Mouse (Mus musculus) CH12.LX (cell line): ENCODE data around the gene Poc1b. TPM values are rescaled to one million over a fixed set of nuclear protein-coding genes. Genes with fewer than 3 reads are reported as not detected.

Experiments
- DNase-seq: peaks from one replicate; pipeline ENCODE4 v3.0.0-alpha.2; 2013; ENCODE audit errors: extremely low read depth
- H3K27ac ChIP-seq: 2 replicates; pipeline ENCODE4 v1.5.1; 2012; ENCODE audit warnings: low read depth, mild to moderate bottlenecking, control low read depth, moderate library complexity; ENCODE audit not compliant: insufficient read depth
- H3K27me3 ChIP-seq: replicated peaks from 2 replicates; pipeline ENCODE3; 2012; ENCODE audit warnings: inconsistent platforms
- H3K36me3 ChIP-seq, 2 experiments: replicated peaks in 1 of 2; 2 replicates each; pipeline versions ENCODE3 to v1.6.1; 2012; ENCODE audit warnings: inconsistent platforms in 1 of 2, low read length in 1 of 2, mild to moderate bottlenecking in 1 of 2, mixed read lengths in 1 of 2, moderate library complexity in 1 of 2; ENCODE audit not compliant: control insufficient read depth in 1 of 2, insufficient read depth in 1 of 2
- H3K4me1 ChIP-seq, 2 experiments: 2 replicates each; pipeline ENCODE4 v1.6.1; 2012; ENCODE audit warnings: inconsistent platforms in 1 of 2, moderate library complexity in 1 of 2; ENCODE audit not compliant: insufficient read depth in 2 of 2, control insufficient read depth in 1 of 2
- H3K4me2 ChIP-seq: 2 replicates; pipeline ENCODE4 v1.6.1; 2012; ENCODE audit warnings: low read depth, mild to moderate bottlenecking, control low read depth; ENCODE audit not compliant: poor library complexity, insufficient read depth, severe bottlenecking
- H3K4me3 ChIP-seq, 3 experiments: fragments of 150-350 bp in 1 of 3; sonication (generic) in 1 of 3; replicated peaks in 1 of 3; 2 replicates each; pipeline versions ENCODE3 to v1.5.1; 2011 to 2012; ENCODE audit warnings: low read depth in 2 of 3, low read length in 2 of 3, mild to moderate bottlenecking in 2 of 3, moderate library complexity in 2 of 3, control low read depth in 1 of 3, improper control_type of control experiment in 1 of 3, inconsistent platforms in 1 of 3, mixed read lengths in 1 of 3; ENCODE audit not compliant: poor library complexity in 1 of 3
- H3K79me2 ChIP-seq: replicated peaks from 2 replicates; pipeline ENCODE4 v1.6.1; 2012; ENCODE audit warnings: mild to moderate bottlenecking, moderate library complexity; ENCODE audit not compliant: control insufficient read depth, poor library complexity, insufficient read depth, severe bottlenecking; ENCODE audit errors: extremely low read depth
- H3K9ac ChIP-seq: 2 replicates; pipeline ENCODE4 v1.6.1; 2012; ENCODE audit warnings: low read depth, mild to moderate bottlenecking, control low read depth, moderate library complexity; ENCODE audit not compliant: insufficient read depth
- H3K9me3 ChIP-seq: replicated peaks from 2 replicates; pipeline ENCODE3; 2012; ENCODE audit warnings: low read length, inconsistent platforms, mixed read lengths
- CHD1 ChIP-seq: IDR thresholded peaks from 2 replicates; pipeline ENCODE4 v1.6.1; 2012; ENCODE audit warnings: low read depth, low read length, improper control_type of control experiment, inconsistent platforms
- CHD2 ChIP-seq: IDR thresholded peaks from 2 replicates; pipeline ENCODE4 v1.6.1; 2011; ENCODE audit warnings: low read length, improper control_type of control experiment
- ELF1 ChIP-seq: IDR thresholded peaks from 2 replicates; pipeline ENCODE4 v1.6.1; 2014; ENCODE audit warnings: low read depth, mild to moderate bottlenecking, inconsistent platforms, low read length, improper control_type of control experiment
- EP300 ChIP-seq: IDR thresholded peaks from 2 replicates; pipeline ENCODE4 v1.6.1; 2011; ENCODE audit warnings: low read length, improper control_type of control experiment
- ETS1 ChIP-seq: conservative IDR thresholded peaks from 2 replicates; pipeline ENCODE4 v1.6.1; 2012; ENCODE audit warnings: low read depth, mild to moderate bottlenecking, inconsistent platforms, low read length, improper control_type of control experiment, moderate library complexity
- HCFC1 ChIP-seq: IDR thresholded peaks from 2 replicates; pipeline ENCODE4 v1.6.1; 2012; ENCODE audit warnings: low read depth, mild to moderate bottlenecking, inconsistent platforms, low read length, improper control_type of control experiment
- JUN ChIP-seq: IDR thresholded peaks from 2 replicates; pipeline ENCODE4 v1.6.1; 2011; ENCODE audit warnings: low read depth, mild to moderate bottlenecking, low read length, improper control_type of control experiment, moderate library complexity; ENCODE audit not compliant: insufficient read depth
- MAFK ChIP-seq: IDR thresholded peaks from 2 replicates; pipeline ENCODE4 v1.6.1; 2011; ENCODE audit warnings: low read length, improper control_type of control experiment; ENCODE audit not compliant: insufficient replicate concordance
- MAX ChIP-seq: IDR thresholded peaks from 2 replicates; pipeline ENCODE4 v1.6.1; 2011; ENCODE audit warnings: low read length, improper control_type of control experiment
- MAZ ChIP-seq: IDR thresholded peaks from 2 replicates; pipeline ENCODE4 v1.6.1; 2012; ENCODE audit warnings: low read depth, mild to moderate bottlenecking, inconsistent platforms, low read length, improper control_type of control experiment, moderate library complexity
- MXI1 ChIP-seq: IDR thresholded peaks from 2 replicates; pipeline ENCODE4 v1.6.1; 2011; ENCODE audit warnings: mild to moderate bottlenecking, low read depth, low read length, improper control_type of control experiment
- MYC ChIP-seq: IDR thresholded peaks from 2 replicates; pipeline ENCODE4 v1.6.1; 2011; ENCODE audit warnings: low read depth, mild to moderate bottlenecking, improper control_type of control experiment, low read length
- NELFE ChIP-seq: IDR thresholded peaks from 2 replicates; pipeline ENCODE4 v1.6.1; 2011; ENCODE audit warnings: low read depth, low read length, improper control_type of control experiment
- NRF1 ChIP-seq: IDR thresholded peaks from 2 replicates; pipeline ENCODE4 v1.6.1; 2014; ENCODE audit warnings: low read depth, mild to moderate bottlenecking, inconsistent platforms, low read length, improper control_type of control experiment, moderate library complexity
- PAX5 ChIP-seq: IDR thresholded peaks from 2 replicates; pipeline ENCODE4 v1.6.1; 2012; ENCODE audit warnings: low read length, inconsistent platforms, mixed read lengths
- RAD21 ChIP-seq: IDR thresholded peaks from 2 replicates; pipeline ENCODE4 v1.6.1; 2011; ENCODE audit warnings: low read depth, mild to moderate bottlenecking, low read length, improper control_type of control experiment, moderate library complexity
- RCOR1 ChIP-seq: conservative IDR thresholded peaks from 2 replicates; pipeline ENCODE4 v1.6.1; 2012; ENCODE audit warnings: low read depth, mild to moderate bottlenecking, inconsistent platforms, low read length, improper control_type of control experiment
- TBP ChIP-seq: conservative IDR thresholded peaks from 2 replicates; pipeline ENCODE4 v1.6.1; 2011; ENCODE audit warnings: low read depth, low read length, improper control_type of control experiment
- TCF12 ChIP-seq: IDR thresholded peaks from 2 replicates; pipeline ENCODE4 v1.6.1; 2014; ENCODE audit warnings: low read depth, mild to moderate bottlenecking, inconsistent platforms, low read length, improper control_type of control experiment
- ZKSCAN1 ChIP-seq: IDR thresholded peaks from 2 replicates; pipeline ENCODE4 v1.6.1; 2012; ENCODE audit warnings: low read depth, inconsistent platforms, low read length, improper control_type of control experiment, borderline replicate concordance
- ZMIZ1 ChIP-seq: IDR thresholded peaks from 2 replicates; pipeline ENCODE4 v1.6.1; 2012; ENCODE audit warnings: low read depth, mild to moderate bottlenecking, inconsistent platforms, low read length, improper control_type of control experiment
- ZNF384 ChIP-seq: IDR thresholded peaks from 2 replicates; pipeline ENCODE4 v1.6.1; 2012; ENCODE audit warnings: low read depth, low read length, improper control_type of control experiment, inconsistent platforms
- dilution Hi-C: fragments of 300-500 bp; cut with MboI; formaldehyde crosslinking; loops from 2 replicates; pipeline ENCODE4 v1.14.3; 2020; ENCODE audit warnings: low sequenced_read_pairs; ENCODE audit not compliant: extremely low pct_unique_long_range_greater_than_20kb, extremely low pct_ligation_motif_present
- in situ Hi-C: fragments of 300-500 bp; cut with MboI; formaldehyde crosslinking; loops from 3 replicates; pipeline ENCODE4 v1.14.3; 2019; ENCODE audit warnings: low sequenced_read_pairs, low pct_ligation_motif_present, low pct_unique_long_range_greater_than_20kb, mixed read lengths
- polyA plus RNA-seq: library from polyadenylated mRNA; unstranded; fragments of >175 nt; gene quantifications from 2 replicates; pipeline ENCODE4 v1.2.1, GENCODE M21; 2012; ENCODE audit warnings: low read depth; ENCODE audit not compliant: insufficient read length
- total RNA-seq, 2 experiments: library from RNA; depleted of rRNA; stranded (reverse); fragments of 300-350 nt in 1 of 2; fragments of >200 nt in 1 of 2; gene quantifications; 2 replicates each; pipeline ENCODE4 v1.2.3; 2012 to 2014

Poc1b gene
- total and polyA plus RNA-seq, 3 experiments, result 3.8 to 18.2 (median 5.6) TPM

DNA sequence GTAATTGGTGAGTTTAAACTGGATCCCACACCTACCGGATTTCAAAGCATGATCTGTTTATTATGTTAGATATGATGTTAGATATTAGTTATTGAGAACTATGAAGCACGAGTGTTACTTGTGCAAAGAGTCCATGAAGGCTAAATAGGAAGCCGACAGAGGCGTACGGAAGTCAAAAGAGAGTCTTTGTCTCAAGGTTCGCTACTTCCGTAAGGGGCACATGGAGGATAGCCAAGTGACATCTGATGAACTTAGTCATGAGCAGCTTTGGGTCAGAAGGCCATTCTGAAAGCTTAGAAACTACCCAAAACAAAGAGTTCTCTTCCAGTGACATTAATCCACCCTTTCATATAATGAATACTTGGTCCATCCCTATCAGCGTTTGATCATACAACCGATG lies 128.2 kb downstream of the Poc1b start:
- no peaks in the 10 kb centered on the region for H3K9me3 ChIP-seq
- H3K4me1 ChIP-seq, result peaks cover 0 to 3% of the 10 kb centered on the region in 2 experiments; a peak in 2 of 4 replicates
- dilution Hi-C loops (no loop called here), in situ Hi-C loops (no loop called here)
- no peak overlapping the region for H3K4me3 ChIP-seq
- H3K27ac ChIP-seq, result no peak overlapping the region
- H3K9ac ChIP-seq, result no peak overlapping the region
- no peaks in the 10 kb centered on the region for H3K27me3 ChIP-seq
- no peaks in the 10 kb centered on the region for H3K36me3 ChIP-seq
- DNase-seq, result no peak
- no peaks in the 10 kb centered on the region for H3K79me2 ChIP-seq
- no peak for TF ChIP-seq ZMIZ1
- TF ChIP-seq TCF12, result no peak
- TF ChIP-seq NRF1, result no peak
- no peak for TF ChIP-seq JUN
- no peak for TF ChIP-seq CHD2
- TF ChIP-seq ZKSCAN1, result no peak
- TF ChIP-seq MAX, result no peak
- TF ChIP-seq TBP, result no peak
- no peak for TF ChIP-seq MYC
- no peak for TF ChIP-seq ELF1
- TF ChIP-seq ZNF384, result no peak
- TF ChIP-seq CHD1, result no peak
- no peak for TF ChIP-seq ETS1
- TF ChIP-seq NELFE, result no peak
- TF ChIP-seq, all 38 proteins: peak for 0
- H3K4me2 ChIP-seq, result no peak overlapping the region

DNA sequence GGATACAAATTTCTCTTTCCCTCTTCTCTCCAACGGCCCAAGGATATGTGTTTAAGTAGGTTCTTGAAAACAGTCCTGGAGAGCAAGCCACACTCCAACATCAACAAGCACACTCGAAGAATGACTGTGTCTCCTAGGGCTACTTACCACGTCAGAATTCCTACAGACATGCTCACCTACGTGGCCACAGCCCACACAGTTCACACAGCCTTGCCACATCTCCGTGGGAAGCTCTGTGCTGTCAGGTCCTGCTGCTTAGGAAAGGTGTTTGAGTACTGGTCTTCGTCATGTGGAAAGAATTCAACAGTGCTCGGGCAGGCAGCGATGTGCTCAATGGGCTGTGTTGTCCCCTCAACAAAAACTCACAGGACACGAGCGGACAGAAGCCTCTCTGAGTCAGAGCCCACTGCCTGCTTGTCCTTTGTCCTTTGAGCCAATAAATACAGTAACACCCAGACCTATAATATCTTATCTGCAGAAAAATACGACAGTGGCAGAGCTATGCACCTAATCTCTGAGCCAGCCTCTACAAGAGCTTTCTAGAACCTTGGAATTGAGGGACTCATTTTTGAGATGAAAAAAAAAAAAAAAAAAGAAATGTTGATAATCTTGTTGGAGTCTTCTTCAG lies 130.5 kb downstream of the Poc1b start:
- TF ChIP-seq HCFC1, result no peak
- no peak for TF ChIP-seq CHD2
- no peak for TF ChIP-seq EP300
- no peak for TF ChIP-seq MXI1
- TF ChIP-seq PAX5, result no peak
- TF ChIP-seq RCOR1, result no peak
- no peak for TF ChIP-seq MAZ
- TF ChIP-seq RAD21, result no peak
- no peak for TF ChIP-seq MAFK
- Histone ChIP-seq H3K4me3 (no peak overlapping the region), H3K4me2 (peak overlapping the region; percentile 16; the same call in 1 of the 2 replicates), H3K27ac (no peak overlapping the region), H3K9me3 (no peaks in the 10 kb centered on the region), H3K79me2 (no peaks in the 10 kb centered on the region), H3K4me1 (peaks cover 3 to 10% of the 10 kb centered on the region in 2 experiments), H3K36me3 (no peaks in the 10 kb centered on the region), H3K9ac (no peak overlapping the region), H3K27me3 (no peaks in the 10 kb centered on the region)
- dilution Hi-C loops (no loop called here), in situ Hi-C loops (no loop called here)
- DNase-seq, result no peak
